Mouse (Mus musculus) brain, adult 2 months (tissue): ENCODE results near the gene Tas2r107.
"Not testable (repeated sequence)": the region's sequence is repeated elsewhere in the genome, so short reads cannot be mapped to it uniquely, and the experiment has no call there.

Source experiments
- DNase-seq: peaks from one replicate; pipeline ENCODE4 v3.0.0; 2011; ENCODE audit warnings: low read depth, low spot score

Gene Tas2r107

GRCm38 (mm10) chr6:131660049-131660448 is at the start of gene Tas2r107:
Gene Tas2r107, minus strand, starts transcription at chr6:131660149.
- DNase-seq: no peak

GRCm38 (mm10) chr6:131689963-131690362 is 30.0 kb upstream of the Tas2r107 start, which contains the start of gene Tas2r114:
Gene Tas2r114, minus strand, starts transcription at chr6:131690063.
- no peak for DNase-seq

GRCm38 (mm10) chr6:131687395-131687794 is 27.4 kb upstream of the Tas2r107 start, which contains the start of gene Tas2r105:
Gene Tas2r105, minus strand, starts transcription at chr6:131687495.
- DNase-seq: no peak

GRCm38 (mm10) chr6:131685644-131686043 is 25.7 kb upstream of the Tas2r107 start, which contains the start of gene Tas2r104:
Gene Tas2r104, minus strand, starts transcription at chr6:131685744.
- no peak for DNase-seq

GRCm38 (mm10) chr6:131678786-131679185 is 18.8 kb upstream of the Tas2r107 start, which contains the start of gene Tas2r106:
Gene Tas2r106, minus strand, starts transcription at chr6:131678886.
- no peak for DNase-seq

GRCm38 (mm10) chr6:131630812-131631211 is 29.1 kb downstream of the Tas2r107 start, which contains the start of gene Tas2r130:
Gene Tas2r130, minus strand, starts transcription at chr6:131630912.
- no peak for DNase-seq

- not testable (repeated sequence) for DNase-seq
Measured at GRCm38 (mm10) chr6:131609956-131610355, 50.0 kb downstream of the Tas2r107 start.
